Mouse (Mus musculus): Measurements from ENCODE around the gene Arid1b.
A peak's percentile ranks its signal among the peaks of the same experiment; 100 is the strongest.

Gene Arid1b

DNA sequence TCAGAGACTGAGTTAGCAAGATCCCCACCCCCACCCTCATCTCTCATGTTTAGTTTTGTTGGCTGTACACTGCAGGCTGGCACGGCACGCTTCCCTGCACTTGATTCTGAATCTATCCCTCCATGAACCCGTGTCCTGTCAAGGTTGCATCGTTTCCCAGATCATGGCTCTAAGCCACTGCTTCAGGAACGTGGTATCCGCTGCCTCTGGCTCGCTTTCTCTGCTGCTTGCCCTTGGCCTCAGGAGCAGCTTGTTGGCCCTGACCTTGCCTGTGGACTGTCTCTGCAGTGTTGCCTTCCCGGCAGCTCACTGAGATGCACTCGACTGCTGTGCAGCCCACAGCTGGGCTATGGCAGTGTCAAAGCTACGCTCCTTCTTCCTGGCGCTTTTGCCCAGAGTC is 252.6 kb downstream of the Arid1b start:
- no peak for DNase-seq (ENCODE audit: inconsistent ontology term)

DNA sequence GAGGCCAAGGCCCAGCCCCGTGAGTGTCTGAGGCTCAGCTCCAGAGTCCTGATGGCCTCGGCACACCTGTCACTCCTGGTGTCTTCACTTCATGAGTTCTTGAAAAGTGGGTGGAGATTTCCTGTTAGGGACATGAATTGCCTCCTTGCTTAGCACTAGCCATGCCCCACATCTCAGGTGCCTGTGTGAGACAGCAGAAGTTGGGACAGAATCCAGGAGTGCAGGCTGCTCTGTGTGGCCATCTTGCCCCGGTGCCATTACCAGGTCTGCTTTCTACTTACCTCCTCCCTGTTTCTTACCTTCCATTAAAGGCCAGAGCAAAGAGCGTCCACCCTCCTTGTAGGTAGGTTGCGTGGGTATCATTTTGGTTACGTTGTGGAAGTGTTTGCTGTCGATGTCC is 253.1 kb downstream of the Arid1b start:
- no peak for DNase-seq (ENCODE audit: inconsistent ontology term)

DNA sequence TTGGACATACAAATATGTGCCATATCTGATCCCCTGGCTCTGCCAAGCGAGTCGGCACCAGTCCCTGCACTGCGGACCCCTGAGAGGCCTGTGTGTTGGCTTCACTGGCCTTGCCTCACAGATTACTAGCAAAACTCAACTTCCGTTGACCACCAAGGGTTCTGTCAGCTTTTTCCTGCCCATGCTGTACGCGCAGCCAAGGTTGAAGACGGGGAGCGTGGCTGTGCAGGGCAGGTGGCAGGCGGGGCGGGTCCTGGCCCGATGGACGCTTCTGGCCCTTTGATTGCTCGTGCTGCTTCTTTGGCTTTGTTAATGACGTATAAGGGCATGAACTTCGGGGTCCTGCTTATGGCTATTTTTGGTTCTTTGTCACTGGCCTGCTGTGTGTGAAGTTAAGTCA is 253.6 kb downstream of the Arid1b start:
- DNase-seq (ENCODE audit: inconsistent ontology term): no peak

DNA sequence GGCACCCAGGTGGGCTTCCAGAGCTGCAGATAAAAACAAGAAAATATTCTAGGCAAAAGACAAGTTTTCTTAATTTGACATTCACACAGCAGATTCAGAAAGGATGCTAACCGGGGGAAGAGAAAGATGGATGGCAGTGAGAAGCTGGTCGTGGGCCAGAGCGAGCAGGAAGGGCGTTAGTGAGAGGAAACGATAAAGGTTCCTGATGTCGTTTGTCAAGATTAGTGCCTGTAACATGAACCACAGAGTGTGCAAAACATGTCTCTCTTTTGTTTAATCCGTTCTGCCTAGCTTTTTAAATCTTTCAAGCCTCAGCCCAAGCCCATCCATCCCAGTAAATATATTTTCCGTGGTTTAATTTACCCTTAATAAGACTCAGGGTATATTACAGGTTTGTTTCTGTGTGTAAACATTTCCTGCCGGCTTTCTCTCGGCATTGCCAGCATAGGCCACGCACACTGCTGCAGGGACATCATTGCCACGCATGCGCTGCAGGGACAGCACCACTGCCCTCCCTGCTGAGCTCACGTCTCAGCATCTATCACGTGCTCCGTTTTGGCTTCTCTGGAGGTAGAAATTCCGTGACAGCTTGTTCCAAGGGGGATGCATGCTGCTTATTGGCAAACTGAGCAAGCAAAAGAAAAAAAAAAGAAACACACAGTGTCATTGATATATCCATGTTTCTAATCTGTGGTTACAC is 255.0 kb downstream of the Arid1b start:
- DNase-seq (ENCODE audit: inconsistent ontology term): no peak

DNA sequence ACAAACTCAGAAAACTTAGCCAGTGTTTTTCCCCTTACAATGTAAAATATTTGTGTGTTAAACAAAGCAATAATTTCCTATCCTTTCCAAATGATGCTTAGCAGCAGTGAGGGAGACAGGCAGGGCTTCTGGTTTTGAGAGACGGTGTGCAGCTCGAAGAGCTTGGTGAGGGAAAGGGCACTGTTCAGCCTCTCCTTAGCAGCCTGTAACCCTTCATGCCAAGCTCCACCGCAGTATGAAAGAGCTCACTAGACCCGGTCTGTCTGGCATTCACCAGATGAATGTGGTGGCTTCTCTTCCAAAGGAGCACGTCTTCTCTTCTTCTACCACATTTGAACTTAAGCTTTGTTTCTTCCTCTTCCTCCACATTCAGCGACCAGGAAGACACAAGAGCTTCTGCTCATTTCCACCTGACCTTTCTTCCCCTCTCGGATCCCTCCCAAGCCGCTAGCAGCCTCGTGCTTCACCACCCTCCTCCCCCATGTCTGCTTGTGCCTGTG is 255.6 kb downstream of the Arid1b start:
- DNase-seq (ENCODE audit: inconsistent ontology term): no peak

DNA sequence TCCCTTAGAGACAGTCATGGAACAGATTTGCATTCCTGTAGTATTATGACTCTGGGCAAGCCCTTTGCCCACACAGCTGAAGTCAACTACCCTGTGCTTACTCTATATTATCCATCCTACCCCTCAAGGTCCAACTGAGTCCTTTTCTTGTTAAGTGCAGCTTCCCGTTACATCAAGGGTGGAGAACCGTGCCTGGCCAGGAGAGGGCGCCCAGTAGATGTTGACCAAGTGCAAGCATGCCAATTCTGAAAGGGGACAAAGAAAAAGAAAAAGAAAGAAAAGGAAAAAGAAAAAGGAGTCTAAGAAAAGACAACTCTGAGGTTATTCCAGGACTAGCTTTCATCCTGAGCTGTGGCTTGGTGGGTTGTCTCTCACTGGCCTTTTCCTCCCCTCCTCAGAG is 258.3 kb downstream of the Arid1b start:
- DNase-seq (ENCODE audit: inconsistent ontology term): peak; percentile 83

DNA sequence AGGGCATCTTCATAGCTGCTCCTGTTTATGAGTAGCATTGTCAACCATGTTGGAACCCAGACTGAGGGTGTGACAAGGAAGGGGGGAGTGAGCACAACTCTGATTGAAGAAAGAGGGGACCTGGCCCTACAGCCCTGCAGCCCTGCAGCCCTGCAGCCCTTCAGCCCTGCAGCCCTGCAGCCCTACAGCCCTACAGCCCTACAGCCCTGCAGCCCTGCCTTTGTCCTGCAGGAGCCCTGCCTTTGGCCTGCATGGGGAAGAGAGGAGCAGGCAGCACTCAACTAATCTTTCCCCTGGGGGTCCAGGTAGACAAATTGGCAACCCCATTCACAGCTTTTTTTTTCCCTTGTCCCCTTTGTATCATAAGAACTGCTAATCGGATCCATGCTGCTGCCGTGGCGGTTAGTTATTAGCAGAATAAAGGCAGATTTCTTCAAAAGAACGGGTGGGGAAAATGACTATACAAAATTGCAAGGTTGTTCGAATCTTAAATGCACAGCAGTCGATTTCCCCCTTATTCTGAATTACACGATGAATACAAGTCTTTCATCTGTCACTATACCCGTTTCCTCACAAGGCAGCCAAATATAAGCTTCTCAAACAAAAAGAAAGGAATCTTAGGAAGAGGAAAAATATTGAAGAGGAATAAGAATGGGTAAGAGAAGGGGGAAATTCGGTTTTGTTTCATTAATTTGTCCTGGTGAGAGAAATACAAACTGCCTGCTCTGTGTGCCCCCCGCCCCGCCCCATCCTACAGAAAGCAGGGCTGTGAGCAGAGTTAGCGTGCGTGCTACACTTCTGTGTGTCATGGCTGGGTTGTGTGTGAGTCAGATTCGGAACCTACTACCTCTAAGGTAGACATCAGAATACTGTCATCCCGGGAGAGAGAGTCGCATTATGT is 260.8 kb downstream of the Arid1b start:
- no peak for DNase-seq (ENCODE audit: inconsistent ontology term)

DNA sequence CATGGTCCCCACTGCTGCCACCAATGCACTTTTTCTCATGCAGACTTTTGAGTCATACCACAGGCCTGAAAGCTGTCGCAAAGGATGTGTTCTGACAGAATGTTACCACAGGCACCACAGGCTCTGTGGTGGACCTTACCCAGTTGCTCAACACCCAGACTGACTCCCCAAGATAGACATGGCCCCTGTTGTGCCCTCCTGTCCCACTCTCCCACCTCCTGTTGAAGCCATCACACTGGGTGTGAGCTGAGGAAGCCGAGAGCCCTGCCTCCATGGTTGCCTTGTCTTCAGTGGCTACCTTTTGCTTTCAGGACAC is 261.4 kb downstream of the Arid1b start:
- DNase-seq (ENCODE audit: inconsistent ontology term): no peak

DNA sequence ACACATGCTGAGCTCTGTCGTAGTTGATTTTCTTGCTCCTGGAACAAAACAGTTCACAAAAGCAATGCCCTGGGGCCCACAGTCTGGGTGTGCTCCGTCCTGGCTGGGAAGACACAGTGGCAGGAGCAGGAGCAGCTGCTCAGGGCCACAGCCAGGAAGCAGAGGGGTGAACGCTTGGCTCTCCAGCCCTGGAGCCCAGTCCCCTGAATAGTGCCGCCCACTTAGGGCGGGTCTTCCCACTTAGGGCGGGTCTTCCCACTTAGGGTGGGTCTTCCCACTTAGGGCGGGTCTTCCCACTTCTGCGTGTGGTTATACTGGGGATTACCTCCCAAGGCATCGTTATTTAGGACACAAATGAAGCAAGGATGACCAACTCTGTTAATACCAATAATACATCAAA is 264.8 kb downstream of the Arid1b start:
- DNase-seq (ENCODE audit: inconsistent ontology term): no peak

DNA sequence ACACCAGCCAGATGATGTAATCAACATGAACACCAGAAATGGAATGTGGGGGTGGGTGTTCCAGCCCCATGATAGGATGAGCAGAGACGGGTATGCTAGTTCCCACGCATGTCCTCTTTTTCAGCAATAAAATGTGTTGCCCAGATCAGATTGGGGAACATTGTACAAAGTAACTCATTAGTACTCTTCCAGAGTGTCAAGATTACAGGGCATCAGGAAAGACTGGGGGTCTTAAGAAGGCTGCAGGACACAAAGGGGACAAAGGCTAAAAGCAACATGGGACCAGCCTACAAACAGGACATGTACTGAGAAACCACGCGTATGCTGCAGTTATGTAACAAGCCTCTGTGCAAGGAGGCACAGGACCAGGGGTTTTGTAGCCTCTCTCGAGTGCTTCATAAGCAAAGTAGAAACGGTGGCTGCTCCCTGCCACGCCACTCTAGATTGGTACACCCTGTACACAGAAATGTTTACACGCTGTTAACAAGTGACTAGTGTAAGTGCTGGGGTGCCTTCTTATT is 267.1 kb downstream of the Arid1b start:
- DNase-seq (ENCODE audit: inconsistent ontology term): peak; percentile 61

DNA sequence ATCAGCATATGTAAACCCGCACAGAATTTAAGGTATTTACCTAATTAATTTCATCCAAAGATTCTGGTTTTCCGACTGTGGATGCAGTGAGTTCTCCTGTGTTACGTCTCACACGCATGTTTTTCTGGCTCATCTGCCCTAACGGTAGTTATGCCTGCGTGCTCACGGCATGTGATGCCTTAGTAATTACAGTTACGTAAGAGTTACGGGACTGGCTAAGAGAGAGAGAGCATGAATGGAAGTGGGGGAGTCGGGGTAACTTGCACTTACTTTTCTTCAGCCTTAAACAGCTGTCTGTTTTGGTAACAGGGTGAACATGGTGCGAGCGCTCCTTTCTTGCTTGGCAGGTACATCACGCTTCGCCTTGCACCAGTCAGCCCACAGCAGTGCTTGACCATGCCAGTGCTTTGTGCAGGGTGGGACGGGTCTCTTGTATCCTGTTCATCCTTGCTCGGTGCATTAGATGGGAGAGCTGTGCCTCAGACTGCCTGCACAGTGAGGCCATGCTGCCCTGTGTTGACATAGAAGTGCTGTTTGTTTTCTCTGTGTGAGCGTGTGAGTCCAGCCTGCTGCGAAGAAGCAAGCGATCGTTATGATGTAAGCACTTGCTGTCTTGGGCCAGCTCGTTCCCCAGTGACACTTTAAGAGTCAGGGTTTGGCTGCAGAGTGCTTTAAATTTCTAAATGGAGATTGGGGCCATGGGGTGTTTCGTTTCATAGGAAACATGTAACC is 267.9 kb downstream of the Arid1b start:
- DNase-seq (ENCODE audit: inconsistent ontology term): no peak

DNA sequence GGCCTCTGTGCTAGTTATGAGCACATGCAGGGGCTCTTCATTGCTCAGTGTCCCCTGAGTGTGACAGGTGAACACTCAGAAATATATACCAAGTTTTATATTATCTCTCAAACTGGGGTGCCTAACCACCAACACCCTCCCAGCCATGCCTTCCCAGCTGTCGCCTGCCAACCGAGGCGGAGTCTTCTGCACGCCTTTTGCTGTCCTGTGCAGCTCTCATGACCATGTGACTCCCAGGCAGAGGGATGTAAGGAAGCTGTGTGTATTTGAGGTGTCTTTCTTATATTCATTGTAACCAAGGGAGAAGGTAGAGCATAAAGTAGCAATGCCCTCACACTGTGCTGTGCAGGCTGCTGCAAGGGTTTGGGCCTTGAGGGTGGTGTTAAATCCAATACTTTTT is 268.7 kb downstream of the Arid1b start:
- no peak for DNase-seq (ENCODE audit: inconsistent ontology term)

DNA sequence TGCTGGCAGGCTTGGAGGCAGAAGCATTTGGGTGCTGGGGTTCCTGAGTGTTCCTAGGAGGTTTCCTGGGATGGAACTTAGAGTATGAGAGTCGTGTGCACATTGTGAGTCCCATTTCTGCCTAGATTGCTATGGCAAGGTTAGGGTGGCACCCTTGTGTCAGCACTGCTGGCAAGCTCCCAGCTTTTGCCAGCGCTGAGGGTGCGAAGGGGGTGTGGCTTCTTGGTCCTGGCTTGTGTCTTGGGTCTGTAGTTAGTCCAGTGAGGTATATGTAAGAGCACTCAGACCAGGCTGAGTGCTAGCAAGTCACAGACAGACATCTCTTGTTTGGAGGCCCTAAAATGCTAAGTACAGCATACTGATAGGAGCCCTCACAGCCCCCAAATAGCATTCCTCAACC is 270.7 kb downstream of the Arid1b start:
- DNase-seq (ENCODE audit: inconsistent ontology term): no peak

DNA sequence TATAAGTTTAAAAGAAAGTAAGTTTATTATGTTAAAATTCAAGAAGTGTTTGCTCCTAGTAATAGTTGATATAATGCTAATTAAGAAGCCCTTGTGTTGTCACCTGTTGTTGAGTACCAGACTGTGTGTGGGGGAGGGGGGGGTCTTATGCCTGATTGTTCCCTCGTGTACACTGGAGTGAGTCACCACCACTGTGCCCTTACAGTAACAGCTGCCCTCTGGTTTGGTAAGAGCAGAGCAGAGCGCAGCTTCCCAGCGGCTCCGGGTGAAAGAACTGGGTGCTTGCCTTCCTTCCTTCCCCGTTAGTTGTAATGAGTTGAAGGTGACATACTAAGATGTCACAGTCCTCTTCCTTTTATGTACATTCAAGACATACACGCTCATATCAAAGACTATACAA is 271.5 kb downstream of the Arid1b start:
- DNase-seq (ENCODE audit: inconsistent ontology term): no peak

DNA sequence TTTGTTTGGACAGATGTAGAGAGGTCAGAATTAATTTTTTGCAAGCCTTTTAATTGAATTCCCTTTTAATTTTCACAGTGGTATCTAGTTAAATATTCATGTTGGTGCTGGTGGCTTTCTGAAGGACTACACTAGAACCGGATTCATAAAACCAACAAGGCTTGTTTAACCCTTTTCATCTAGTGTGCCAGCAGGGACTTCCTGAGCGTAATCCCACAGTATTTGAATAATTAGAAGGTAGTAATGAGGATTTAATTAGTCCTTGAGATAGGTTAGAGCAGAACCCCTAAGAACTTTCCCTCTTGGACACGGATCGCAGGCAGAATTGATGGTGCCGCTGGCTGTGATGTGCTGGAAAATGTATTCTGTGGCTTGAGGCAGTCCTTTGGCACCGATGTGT is 273.6 kb downstream of the Arid1b start:
- no peak for DNase-seq (ENCODE audit: inconsistent ontology term)

DNA sequence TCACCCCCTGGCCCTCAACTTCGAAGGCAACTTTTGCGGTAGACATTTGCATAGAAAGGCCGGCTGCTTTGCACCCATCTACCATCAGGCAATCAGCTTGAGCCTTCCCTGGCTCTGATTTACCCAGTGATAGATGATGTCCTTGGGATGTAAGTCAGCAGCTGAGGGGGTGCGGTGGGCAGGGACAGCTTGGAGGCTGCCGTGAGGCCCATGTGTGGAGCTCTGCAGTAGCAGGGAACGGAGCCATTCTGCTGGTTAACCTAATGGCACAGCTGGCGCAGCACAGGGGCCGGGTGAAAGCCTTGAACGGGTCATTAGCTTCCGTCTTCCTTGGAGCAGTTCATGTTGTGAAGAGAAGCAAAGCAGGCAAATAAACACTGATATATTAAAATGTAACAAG is 275.2 kb downstream of the Arid1b start:
- DNase-seq (ENCODE audit: inconsistent ontology term): no peak

DNA sequence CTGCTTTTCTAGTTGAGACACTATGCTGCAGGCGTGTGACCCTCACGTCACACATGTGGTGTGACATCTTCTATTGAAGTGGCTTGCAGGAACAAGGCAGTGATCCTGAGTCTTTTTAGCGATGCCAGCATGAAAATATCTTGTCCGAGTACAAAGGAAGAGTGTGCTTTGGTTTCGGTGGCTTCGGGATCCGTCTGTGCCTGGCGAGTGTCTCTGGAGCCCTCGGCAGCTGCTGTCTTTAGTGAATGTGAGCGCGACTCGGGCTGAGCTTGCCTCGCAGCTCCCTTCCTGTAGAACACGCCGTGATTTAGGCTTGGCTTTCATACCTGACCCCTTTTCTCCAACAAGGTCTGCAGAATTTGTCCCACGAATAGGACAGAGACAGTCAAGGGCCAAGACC is 275.6 kb downstream of the Arid1b start:
- no peak for DNase-seq (ENCODE audit: inconsistent ontology term)

DNA sequence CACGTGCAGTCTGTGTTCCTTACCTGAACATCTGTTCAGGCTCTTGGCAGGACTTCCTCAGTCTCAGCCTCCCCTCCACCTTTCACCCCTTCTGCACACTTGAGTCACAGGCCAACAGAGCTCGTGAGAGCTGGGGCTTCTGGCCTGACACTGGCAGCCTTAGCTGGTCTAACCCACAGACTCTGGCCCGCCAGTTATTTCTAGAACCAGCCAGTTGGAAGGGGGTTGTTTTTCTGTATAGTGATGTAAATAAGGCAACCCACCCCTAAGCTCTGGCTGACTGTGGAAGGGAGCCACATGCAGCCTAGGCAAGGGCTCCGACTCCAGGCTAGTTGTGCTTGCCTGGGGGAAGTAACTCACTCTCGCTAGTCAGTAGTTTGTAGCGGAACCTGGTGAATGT is 276.7 kb downstream of the Arid1b start:
- DNase-seq (ENCODE audit: inconsistent ontology term): no peak

DNA sequence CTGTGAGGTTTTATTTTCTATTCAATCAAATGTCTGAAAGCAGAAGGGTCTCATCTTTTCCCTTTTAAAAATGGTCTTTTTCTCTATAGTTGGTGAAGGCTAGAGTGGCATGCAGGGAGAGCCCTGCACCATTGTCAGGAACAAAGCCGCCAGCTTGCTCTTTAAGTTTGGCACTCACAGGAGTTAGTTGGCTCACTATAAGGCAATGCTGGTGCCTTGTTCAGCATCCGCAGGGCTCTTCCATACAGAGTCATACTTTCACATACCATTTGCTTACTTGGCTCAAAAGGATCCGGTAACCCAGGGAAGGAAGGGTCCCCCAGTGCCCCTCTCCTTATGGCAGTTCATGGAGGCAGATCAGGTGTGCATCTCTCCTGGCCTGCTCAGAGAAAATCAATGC is 279.0 kb downstream of the Arid1b start:
- no peak for DNase-seq (ENCODE audit: inconsistent ontology term)

DNA sequence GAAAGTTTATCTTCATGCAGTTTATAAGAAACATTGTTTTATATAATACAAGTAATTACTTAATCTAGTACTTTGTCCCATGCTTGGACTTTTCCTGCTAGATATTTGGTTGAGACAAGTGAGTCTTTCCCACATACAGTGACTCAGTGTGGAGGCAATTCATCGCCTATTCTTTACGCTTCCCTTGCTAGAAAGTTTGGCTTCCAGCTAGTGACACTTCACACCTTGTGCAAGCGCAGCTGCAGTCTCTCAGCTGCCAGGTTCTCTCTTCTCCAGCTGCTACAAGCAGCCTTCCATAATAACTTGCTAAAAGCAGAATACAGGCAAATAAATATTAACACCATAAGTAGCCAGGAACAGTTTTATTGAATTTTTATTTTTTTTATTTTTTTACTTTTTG is 279.6 kb downstream of the Arid1b start:
- peak; percentile 71 for DNase-seq (ENCODE audit: inconsistent ontology term)

DNA sequence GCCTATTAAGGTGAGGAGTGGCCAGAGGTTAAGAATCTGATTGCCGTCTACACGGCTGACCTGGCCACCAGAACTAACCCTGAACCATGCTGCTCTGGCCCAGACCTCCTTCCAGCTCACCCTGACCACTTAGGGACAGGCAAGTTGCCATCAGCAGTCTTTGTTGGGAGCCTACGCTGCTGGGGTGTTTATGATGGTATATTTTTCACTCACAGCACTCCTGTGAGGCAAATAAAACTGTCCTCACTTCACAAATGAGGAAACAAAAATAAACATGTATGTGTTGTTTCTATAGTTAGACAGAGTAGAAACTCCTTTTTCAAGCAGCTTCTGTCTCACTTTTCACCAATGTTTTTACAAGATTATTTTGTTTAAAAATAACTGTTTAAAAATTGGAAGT is 280.3 kb downstream of the Arid1b start:
- no peak for DNase-seq (ENCODE audit: inconsistent ontology term)

DNA sequence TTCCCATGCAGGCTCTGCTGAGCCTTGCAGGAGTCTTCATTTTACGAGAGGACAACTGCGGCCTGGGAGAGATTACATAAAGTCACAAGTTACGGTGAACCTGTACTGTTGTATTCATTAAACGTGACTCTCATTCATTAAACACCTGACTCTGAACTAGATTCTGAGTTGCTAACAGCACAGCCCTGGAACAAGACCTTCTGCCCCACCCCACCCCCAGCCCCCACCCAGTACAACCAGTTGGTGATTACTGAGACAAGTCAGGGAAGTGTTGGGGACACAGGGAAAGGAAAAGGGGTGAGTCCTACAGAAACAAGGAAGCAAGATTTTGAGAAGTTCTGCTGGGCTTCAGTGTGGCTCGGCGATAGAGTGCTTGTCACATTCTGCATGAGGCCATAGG is 281.6 kb downstream of the Arid1b start:
- DNase-seq (ENCODE audit: inconsistent ontology term): no peak

Measured in Muller cell, postnatal 12 days (primary cell).